Mouse (Mus musculus) heart, adult 2 months (tissue): Measurements from ENCODE around the gene Ccdc121. TPM values are rescaled to one million over a fixed set of nuclear protein-coding genes. Genes with fewer than 3 reads are reported as not detected.
"Not testable (repeated sequence)": the region's sequence is repeated elsewhere in the genome, so short reads cannot be mapped to it uniquely, and the experiment has no call there.

Experiments used
- DNase-seq, 2 experiments: peaks; one replicate each; pipeline ENCODE4 v3.0.0; 2021
- H3K27ac ChIP-seq: fragments of 200-600 bp; 2 replicates; pipeline ENCODE4 v1.8.1; 2022
- H3K27me3 ChIP-seq: fragments of 200-500 bp; 2 replicates; pipeline ENCODE4 v1.6.1; 2012; ENCODE audit warnings: mild to moderate bottlenecking, low read length, inconsistent platforms, mixed read lengths; ENCODE audit not compliant: control insufficient read depth, insufficient read depth
- H3K36me3 ChIP-seq: fragments of 200-500 bp; 2 replicates; pipeline ENCODE4 v1.6.1; 2012; ENCODE audit warnings: low read length, inconsistent platforms; ENCODE audit not compliant: control insufficient read depth, insufficient read depth
- H3K4me1 ChIP-seq: fragments of 200-500 bp; 2 replicates; pipeline ENCODE4 v1.6.1; 2011; ENCODE audit warnings: low read length; ENCODE audit not compliant: control insufficient read depth, insufficient read depth
- H3K4me3 ChIP-seq: fragments of 200-600 bp; 2 replicates; pipeline ENCODE4 v1.8.1; 2022
- H3K79me2 ChIP-seq: fragments of 200-500 bp; replicated peaks from 2 replicates; pipeline ENCODE4 v1.6.1; 2012; ENCODE audit warnings: mild to moderate bottlenecking, inconsistent platforms, low read length, moderate library complexity, mixed read lengths; ENCODE audit not compliant: control insufficient read depth, insufficient read depth
- H3K9ac ChIP-seq: fragments of 200-500 bp; 2 replicates; pipeline ENCODE4 v1.6.1; 2012; ENCODE audit warnings: low read depth, mild to moderate bottlenecking, control low read depth, inconsistent platforms, low read length, mixed read lengths
- CTCF ChIP-seq: fragments of 200-600 bp; IDR thresholded peaks from 2 replicates; pipeline ENCODE4 v1.8.1; 2022; ENCODE audit warnings: antibody characterized with exemption, mild to moderate bottlenecking, moderate library complexity
- EP300 ChIP-seq: fragments of 200-500 bp; IDR thresholded peaks from 2 replicates; pipeline ENCODE4 v1.6.1; 2011; ENCODE audit warnings: low read depth, low read length, control low read depth; ENCODE audit not compliant: insufficient read depth
- POLR2A ChIP-seq: fragments of 200-500 bp; IDR thresholded peaks from 2 replicates; pipeline ENCODE4 v1.6.1; 2011; ENCODE audit warnings: mild to moderate bottlenecking, low read depth, low read length, control low read depth; ENCODE audit not compliant: insufficient read depth
- WGBS: fragments of 180-500 bp; shearing (Covaris S2); methylation state at CpG from one replicate; pipeline ENCODE4 v1.1.7; 2018; 5-methylcytosine and 5-hydroxymethylcytosine counted together
- intact Hi-C: fragments of 180-260 bp; cut with DNase I; formaldehyde crosslinking; loops from one replicate; pipeline ENCODE4 v1.15.1; 2025
- polyA plus RNA-seq: library from polyadenylated mRNA; depleted of rRNA; stranded (reverse); fragments of >200 nt; gene quantifications from 2 replicates; pipeline ENCODE4 v1.2.3, GENCODE M21; 2012
- total RNA-seq, 2 experiments: library from RNA; stranded (reverse); gene quantifications; 2 replicates each; pipeline ENCODE4 v1.2.3; 2021

Ccdc121 gene
- total and polyA plus RNA-seq, 3 experiments: 0.06 TPM; not detected in 2

GRCm38 (mm10) chr1:181518046-181518445, 6.8 kb upstream of the Ccdc121 start:
- TF ChIP-seq POLR2A (no peak), EP300 (no peak), CTCF (no peak)
- Histone ChIP-seq H3K4me1 (no peaks in the 10 kb centered on the region), H3K4me3 (no peak overlapping the region), H3K9ac (no peak overlapping the region), H3K79me2 (no peaks in the 10 kb centered on the region), H3K27ac (no peak overlapping the region), H3K36me3 (no peaks in the 10 kb centered on the region), H3K27me3 (no peaks in the 10 kb centered on the region)
- DNase-seq: no peak
- intact Hi-C loops: no loop called here
- WGBS: 84% methylated on average over 9 of the region's 9 CpGs

GRCm38 (mm10) chr1:181512430-181513129, 1.3 kb upstream of the Ccdc121 start:
- no peaks in the 10 kb centered on the region for H3K36me3 ChIP-seq
- no peak overlapping the region for H3K4me3 ChIP-seq
- no peak for DNase-seq
- no peak overlapping the region for H3K27ac ChIP-seq
- H3K27me3 ChIP-seq: no peaks in the 10 kb centered on the region
- intact Hi-C loops: no loop called here
- no peaks in the 10 kb centered on the region for H3K79me2 ChIP-seq
- TF ChIP-seq CTCF (no peak), POLR2A (no peak), EP300 (no peak)
- WGBS: 76% methylated on average over 15 of the region's 15 CpGs
- H3K9ac ChIP-seq: no peak overlapping the region
- H3K4me1 ChIP-seq: no peaks in the 10 kb centered on the region

- DNase-seq, H3K79me2 ChIP-seq, H3K27ac ChIP-seq, intact Hi-C loops, H3K9ac ChIP-seq, H3K36me3 ChIP-seq, H3K4me3 ChIP-seq, H3K4me1 ChIP-seq, H3K27me3 ChIP-seq: not testable (repeated sequence)
- WGBS: 53% methylated on average over 11 of the region's 11 CpGs
Measured at GRCm38 (mm10) chr1:181510855-181511254, 396 bp downstream of the Ccdc121 start.

- intact Hi-C loops: no loop called here
- TF ChIP-seq EP300 (no peak), CTCF (no peak), POLR2A (no peak)
- WGBS: 31% methylated on average over 8 of the region's 8 CpGs
- no peak overlapping the region for H3K4me3 ChIP-seq
- no peak for DNase-seq
- H3K36me3 ChIP-seq: no peaks in the 10 kb centered on the region
- no peak overlapping the region for H3K9ac ChIP-seq
- H3K79me2 ChIP-seq: no peaks in the 10 kb centered on the region
- H3K4me1 ChIP-seq: no peaks in the 10 kb centered on the region
- no peaks in the 10 kb centered on the region for H3K27me3 ChIP-seq
- no peak overlapping the region for H3K27ac ChIP-seq
Measured at GRCm38 (mm10) chr1:181505367-181505766, 5.9 kb downstream of the Ccdc121 start.

- TF ChIP-seq POLR2A (no peak), CTCF (no peak), EP300 (no peak)
- no peak overlapping the region for H3K9ac ChIP-seq
- WGBS: 96% methylated on average over 2 of the region's 2 CpGs
Measured at GRCm38 (mm10) chr1:181503471-181503870, 7.8 kb downstream of the Ccdc121 start.

GRCm38 (mm10) chr1:181484696-181485095, 26.6 kb downstream of the Ccdc121 start:
- no peak overlapping the region for H3K9ac ChIP-seq
- intact Hi-C loops: no loop called here
- TF ChIP-seq POLR2A (no peak), CTCF (no peak), EP300 (no peak)
- H3K36me3 ChIP-seq: no peaks in the 10 kb centered on the region
- 66% methylated on average over 5 of the region's 5 CpGs for WGBS
- no peaks in the 10 kb centered on the region for H3K27me3 ChIP-seq
- H3K27ac ChIP-seq: no peak overlapping the region
- H3K4me3 ChIP-seq: no peak overlapping the region
- no peaks in the 10 kb centered on the region for H3K79me2 ChIP-seq
- H3K4me1 ChIP-seq: no peaks in the 10 kb centered on the region
- no peak for DNase-seq

More at GRCm38 (mm10) chr1:181503471-181503870, 7.8 kb downstream of the Ccdc121 start:
- no peaks in the 10 kb centered on the region for H3K36me3 ChIP-seq
- no peaks in the 10 kb centered on the region for H3K4me1 ChIP-seq
- no peak overlapping the region for H3K4me3 ChIP-seq
- DNase-seq: no peak
- H3K27me3 ChIP-seq: no peaks in the 10 kb centered on the region
- intact Hi-C loops: no loop called here
- H3K27ac ChIP-seq: no peak overlapping the region
- no peaks in the 10 kb centered on the region for H3K79me2 ChIP-seq
